Mouse (Mus musculus) lung, embryonic 16.5 days (tissue): ENCODE data around the gene Dynll1. TPM values are rescaled to one million over a fixed set of nuclear protein-coding genes. Genes with fewer than 3 reads are reported as not detected.

Experiments
- ATAC-seq: fragments of 200-750 bp; cut with Nextera tagmentation; 2 replicates; pipeline ENCODE4 v1.8.0; 2017; ENCODE audit warnings: low read depth, mild to moderate bottlenecking, moderate library complexity
- H3K27ac ChIP-seq: fragments of 300-500 bp; sonication (generic); 2 replicates; pipeline ENCODE4 v1.5.1; 2014; ENCODE audit warnings: mild to moderate bottlenecking, control low read depth, low read length
- H3K27me3 ChIP-seq: fragments of 300-500 bp; sonication (generic); 2 replicates; pipeline ENCODE4 v1.6.1; 2014; ENCODE audit warnings: low read depth, low read length, mixed read lengths; ENCODE audit not compliant: control insufficient read depth, insufficient read depth
- H3K36me3 ChIP-seq: fragments of 300-500 bp; sonication (generic); 2 replicates; pipeline ENCODE4 v1.6.1; 2014; ENCODE audit warnings: low read length; ENCODE audit not compliant: control insufficient read depth, insufficient read depth
- H3K4me1 ChIP-seq: fragments of 300-500 bp; sonication (generic); replicated peaks from 2 replicates; pipeline ENCODE4 v1.6.1; 2014; ENCODE audit warnings: low read length, mixed read lengths; ENCODE audit not compliant: control insufficient read depth, insufficient read depth
- H3K4me2 ChIP-seq: fragments of 300-500 bp; sonication (generic); 2 replicates; pipeline ENCODE4 v1.6.1; 2014; ENCODE audit warnings: low read depth, low read length, control low read depth
- H3K4me3 ChIP-seq: fragments of 300-500 bp; sonication (generic); 2 replicates; pipeline ENCODE4 v1.5.1; 2014; ENCODE audit warnings: mild to moderate bottlenecking, low read length, control low read depth
- H3K9ac ChIP-seq: fragments of 300-500 bp; sonication (generic); 2 replicates; pipeline ENCODE4 v1.6.1; 2014; ENCODE audit warnings: low read length, control low read depth
- H3K9me3 ChIP-seq: fragments of 300-500 bp; sonication (generic); 2 replicates; pipeline ENCODE4 v1.6.1; 2016; ENCODE audit warnings: low read length; ENCODE audit not compliant: control insufficient read depth
- WGBS: fragments of 180-500 bp; shearing (Covaris S2); extraction: QIAGEN DNeasy Blood & Tissue Kit; methylation state at CpG from one replicate; pipeline ENCODE4 v1.1.7; 2014; 5-methylcytosine and 5-hydroxymethylcytosine counted together
- polyA plus RNA-seq: library from polyadenylated mRNA; unstranded; fragments of >200 nt; fragmentation: Nextera tagmentation; extraction: Ambion mirVana; gene quantifications from 2 replicates; pipeline ENCODE4 v1.2.1, GENCODE M21; 2015

Gene Dynll1
- polyA plus RNA-seq, 1 experiment from 2014 or later, result 1,463 TPM

DNA sequence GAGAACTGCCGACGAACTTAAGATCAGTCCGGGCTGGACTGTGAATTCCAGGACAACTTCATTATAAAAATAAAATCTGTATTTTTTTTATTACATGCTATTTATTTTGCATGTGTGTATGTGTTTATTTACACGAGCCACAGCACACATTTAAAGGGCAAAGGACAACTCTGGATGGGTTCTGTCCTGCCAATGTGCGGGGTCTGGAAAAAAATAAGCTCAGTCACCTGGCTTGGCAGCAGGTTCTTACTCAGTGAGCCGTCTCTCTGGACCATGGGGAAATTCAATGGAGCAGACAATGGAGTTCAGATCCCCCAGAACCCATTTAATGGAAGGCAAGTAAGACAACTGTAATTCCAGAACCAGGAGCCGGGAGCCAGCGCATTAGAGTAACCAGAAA lies 39.7 kb downstream of the Dynll1 start:
- H3K4me3 ChIP-seq, result no peak overlapping the region
- H3K9ac ChIP-seq, result no peak overlapping the region
- no peaks in the 10 kb centered on the region for H3K9me3 ChIP-seq
- no peak overlapping the region for H3K27ac ChIP-seq
- no peak overlapping the region for H3K4me2 ChIP-seq
- H3K27me3 ChIP-seq, result no peaks in the 10 kb centered on the region
- no peak for ATAC-seq
- WGBS, result 88% methylated on average over 8 of the region's 8 CpGs
- no peaks in the 10 kb centered on the region for H3K4me1 ChIP-seq
- peaks cover 30% of the 10 kb centered on the region for H3K36me3 ChIP-seq

GRCm38 (mm10) chr5:115260356-115260755 lies 40.4 kb downstream of the Dynll1 start:
- no peaks in the 10 kb centered on the region for H3K4me1 ChIP-seq
- H3K9me3 ChIP-seq, result no peaks in the 10 kb centered on the region
- peaks cover 36% of the 10 kb centered on the region for H3K36me3 ChIP-seq
- H3K9ac ChIP-seq, result no peak overlapping the region
- 73% methylated on average over 6 of the region's 6 CpGs for WGBS
- H3K27me3 ChIP-seq, result no peaks in the 10 kb centered on the region
- H3K4me2 ChIP-seq, result no peak overlapping the region
- H3K4me3 ChIP-seq, result no peak overlapping the region
- no peak for ATAC-seq
- H3K27ac ChIP-seq, result no peak overlapping the region

- Histone ChIP-seq H3K4me1 (no peaks in the 10 kb centered on the region), H3K9me3 (no peaks in the 10 kb centered on the region), H3K4me3 (no peak overlapping the region), H3K9ac (no peak overlapping the region), H3K36me3 (peaks cover 36% of the 10 kb centered on the region), H3K27me3 (no peaks in the 10 kb centered on the region), H3K27ac (no peak overlapping the region), H3K4me2 (no peak overlapping the region)
- no peak for ATAC-seq
- 88% methylated on average over 10 of the region's 10 CpGs for WGBS
These were observed 43.8 kb downstream of the Dynll1 start for GRCm38 (mm10) chr5:115256909-115257546.

DNA sequence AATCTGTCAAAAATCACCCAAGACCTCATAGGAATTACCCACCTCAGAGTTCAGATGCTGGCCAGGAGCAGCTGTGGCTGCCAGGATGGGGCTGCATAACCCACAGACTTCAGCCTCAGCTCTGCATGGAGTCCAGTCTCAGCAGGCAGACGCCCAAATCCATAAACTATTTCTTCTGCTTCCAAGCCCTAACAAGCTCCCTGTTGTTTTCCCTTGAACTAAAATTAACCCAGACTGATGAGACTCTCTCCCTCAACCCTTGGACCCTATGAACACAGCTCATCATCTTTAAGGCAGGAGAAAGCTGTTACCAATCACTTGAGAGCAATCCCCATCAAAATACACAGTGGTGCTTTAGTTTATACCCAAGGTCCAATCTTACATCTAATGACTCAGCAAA lies 45.3 kb downstream of the Dynll1 start:
- no peaks in the 10 kb centered on the region for H3K9me3 ChIP-seq
- no peak overlapping the region for H3K9ac ChIP-seq
- H3K4me3 ChIP-seq, result no peak overlapping the region
- no peaks in the 10 kb centered on the region for H3K4me1 ChIP-seq
- no peaks in the 10 kb centered on the region for H3K27me3 ChIP-seq
- H3K36me3 ChIP-seq, result peaks cover 47% of the 10 kb centered on the region
- H3K27ac ChIP-seq, result no peak overlapping the region
- ATAC-seq, result no peak
- 70% methylated on average over 1 of the region's 1 CpGs for WGBS
- no peak overlapping the region for H3K4me2 ChIP-seq

Other genes starting within 250 kb of the Dynll1 start
- 23.2 and 25.4 TPM in 2 replicates for gene Gm10401, start 202.7 kb downstream of the Dynll1 start, polyA plus RNA-seq
- 64.5 and 69.2 TPM in 2 replicates for gene Acads, start 181.7 kb downstream of the Dynll1 start, polyA plus RNA-seq
- gene Unc119b, start 166.0 kb downstream of the Dynll1 start, polyA plus RNA-seq, result 34.3 and 35.2 TPM in 2 replicates
- 58.9 and 62.1 TPM in 2 replicates for gene Mlec, start 142.8 kb downstream of the Dynll1 start, polyA plus RNA-seq
- gene Cabp1, start 106.6 kb downstream of the Dynll1 start, polyA plus RNA-seq, result 1.3 and 1.6 TPM in 2 replicates
- 97.6 and 109 TPM in 2 replicates for gene Pop5, start 65.2 kb downstream of the Dynll1 start, polyA plus RNA-seq
- gene Rnf10, start 28.1 kb downstream of the Dynll1 start, polyA plus RNA-seq, result 115 and 116 TPM in 2 replicates
- 37.9 and 38.6 TPM in 2 replicates for gene Coq5, start 21.3 kb downstream of the Dynll1 start, polyA plus RNA-seq
- gene Srsf9, start 26.2 kb upstream of the Dynll1 start, polyA plus RNA-seq, result 157 and 223 TPM in 2 replicates
- 25.5 and 27.5 TPM in 2 replicates for gene Gatc, start 40.2 kb upstream of the Dynll1 start, polyA plus RNA-seq
- gene Triap1, start 40.2 kb upstream of the Dynll1 start, polyA plus RNA-seq, result 59.2 and 61.4 TPM in 2 replicates
- 920 and 937 TPM in 2 replicates for gene Cox6a1, start 48.0 kb upstream of the Dynll1 start, polyA plus RNA-seq
- gene Msi1, start 128.6 kb upstream of the Dynll1 start, polyA plus RNA-seq, result 3.9 and 6.0 TPM in 2 replicates
- 9.7 and 9.8 TPM in 2 replicates for gene Pla2g1b, start 165.3 kb upstream of the Dynll1 start, polyA plus RNA-seq
- 28.1 and 31.4 TPM in 2 replicates for gene Sirt4, start 183.7 kb upstream of the Dynll1 start, polyA plus RNA-seq
- gene Pxn, start 205.7 kb upstream of the Dynll1 start, polyA plus RNA-seq, result 70.1 and 74.4 TPM in 2 replicates